Mouse (Mus musculus) kidney, postnatal 0 days (tissue): Measurements from ENCODE around the gene Kyat3. TPM values are rescaled to one million over a fixed set of nuclear protein-coding genes. Genes with fewer than 3 reads are reported as not detected.
"Not testable (repeated sequence)": the region's sequence is repeated elsewhere in the genome, so short reads cannot be mapped to it uniquely, and the experiment has no call there.

Source experiments
- ATAC-seq: fragments of 200-750 bp; cut with Nextera tagmentation; replicated peaks from 2 replicates; pipeline ENCODE4 v1.8.0; 2017; ENCODE audit warnings: low read depth, moderate number of reproducible peaks, moderate TSS enrichment, moderate library complexity; ENCODE audit not compliant: low FRiP score
- DNase-seq: peaks from one replicate; pipeline ENCODE4 v3.0.0-alpha.2; 2016; ENCODE audit warnings: low spot score
- H3K27ac ChIP-seq: fragments of 300-500 bp; sonication (generic); 2 replicates; pipeline ENCODE4 v1.5.1; 2014; ENCODE audit warnings: mild to moderate bottlenecking
- H3K27me3 ChIP-seq: fragments of 300-500 bp; sonication (generic); 2 replicates; pipeline ENCODE4 v1.6.1; 2014; ENCODE audit warnings: low read length, mixed read lengths; ENCODE audit not compliant: insufficient read depth
- H3K36me3 ChIP-seq: fragments of 300-500 bp; sonication (generic); 2 replicates; pipeline ENCODE4 v1.6.1; 2014; ENCODE audit warnings: low read length, mixed read lengths; ENCODE audit not compliant: insufficient read depth
- H3K4me1 ChIP-seq: fragments of 300-500 bp; sonication (generic); replicated peaks from 2 replicates; pipeline ENCODE4 v1.6.1; 2014; ENCODE audit warnings: antibody characterized with exemption, low read length, mixed read lengths; ENCODE audit not compliant: insufficient read depth
- H3K4me2 ChIP-seq: fragments of 300-500 bp; sonication (generic); 2 replicates; pipeline ENCODE4 v1.6.1; 2014; ENCODE audit warnings: mild to moderate bottlenecking, low read length, moderate library complexity, mixed read lengths
- H3K4me3 ChIP-seq: fragments of 300-500 bp; sonication (generic); replicated peaks from 2 replicates; pipeline ENCODE4 v1.5.1; 2014; ENCODE audit warnings: low read depth, low read length
- H3K9ac ChIP-seq: fragments of 300-500 bp; sonication (generic); 2 replicates; pipeline ENCODE4 v1.6.1; 2014; ENCODE audit warnings: low read depth, low read length
- H3K9me3 ChIP-seq: fragments of 300-500 bp; sonication (generic); replicated peaks from 2 replicates; pipeline ENCODE4 v1.6.1; 2016; ENCODE audit warnings: low read length, inconsistent platforms, mixed read lengths
- CTCF ChIP-seq: IDR thresholded peaks from 2 replicates; pipeline ENCODE4 v1.5.1; 2016; ENCODE audit warnings: antibody characterized with exemption, low read depth, mild to moderate bottlenecking, moderate library complexity
- WGBS: fragments of 180-500 bp; shearing (Covaris S2); extraction: QIAGEN DNeasy Blood & Tissue Kit; methylation state at CpG from one replicate; pipeline ENCODE4 v1.1.7; 2014; 5-methylcytosine and 5-hydroxymethylcytosine counted together
- polyA plus RNA-seq: library from polyadenylated mRNA; unstranded; fragments of >200 nt; fragmentation: Nextera tagmentation; extraction: Ambion mirVana; gene quantifications from 2 replicates; pipeline ENCODE4 v1.2.1, GENCODE M21; 2015

The Kyat3 gene
- polyA plus RNA-seq, 1 experiment from 2014 or later, result 29.0 TPM

- Histone ChIP-seq H3K9me3 (no peaks in the 10 kb centered on the region), H3K27me3 (no peaks in the 10 kb centered on the region), H3K4me1 (peaks cover 3% of the 10 kb centered on the region; the same call in 1 of the 2 replicates), H3K9ac (peak overlapping the region; percentile 57), H3K4me3 (peak overlapping the region; percentile 59), H3K27ac (peak overlapping the region; percentile 71), H3K36me3 (no peaks in the 10 kb centered on the region), H3K4me2 (peak overlapping the region; percentile 83)
- DNase-seq, result no peak
- TF ChIP-seq CTCF, result no peak
- WGBS, result 24% methylated on average over 15 of the region's 15 CpGs
- no peak for ATAC-seq
Measured at GRCm38 (mm10) chr3:142701407-142701989, 647 bp downstream of the Kyat3 start.

GRCm38 (mm10) chr3:142706581-142707444, 6.0 kb downstream of the Kyat3 start:
- Histone ChIP-seq H3K9me3 (no peaks in the 10 kb centered on the region), H3K9ac (no peak overlapping the region), H3K4me1 (no peaks in the 10 kb centered on the region), H3K36me3 (no peaks in the 10 kb centered on the region), H3K4me2 (no peak overlapping the region), H3K27me3 (no peaks in the 10 kb centered on the region), H3K4me3 (no peak overlapping the region), H3K27ac (no peak overlapping the region)
- TF ChIP-seq CTCF, result no peak
- no peak for ATAC-seq
- 91% methylated on average over 17 of the region's 17 CpGs for whole genome bisulfite sequencing
- no peak for DNase-seq

- H3K4me3 ChIP-seq, ATAC-seq, DNase-seq, H3K4me1 ChIP-seq, H3K9ac ChIP-seq, H3K27ac ChIP-seq, H3K36me3 ChIP-seq, H3K4me2 ChIP-seq, H3K27me3 ChIP-seq, H3K9me3 ChIP-seq: not testable (repeated sequence)
- WGBS, result 75% methylated on average over 13 of the region's 13 CpGs
Measured at GRCm38 (mm10) chr3:142708181-142708848, 7.5 kb downstream of the Kyat3 start.

- Histone ChIP-seq H3K4me1 (no peaks in the 10 kb centered on the region), H3K27ac (no peak overlapping the region), H3K36me3 (no peaks in the 10 kb centered on the region), H3K27me3 (no peaks in the 10 kb centered on the region), H3K9me3 (no peaks in the 10 kb centered on the region), H3K4me2 (no peak overlapping the region), H3K9ac (no peak overlapping the region), H3K4me3 (no peak overlapping the region)
- 35% methylated on average over 13 of the region's 13 CpGs for WGBS
- DNase-seq, result peak; percentile 80
- ATAC-seq, result peak; percentile 29; the same call in 1 of the 2 replicates
- TF ChIP-seq CTCF, result peak; percentile 88
Measured at GRCm38 (mm10) chr3:142708849-142709419, 8.1 kb downstream of the Kyat3 start.

GRCm38 (mm10) chr3:142710360-142711007, 9.6 kb downstream of the Kyat3 start:
- no peak overlapping the region for H3K4me3 ChIP-seq

GRCm38 (mm10) chr3:142711372-142711771, 10.5 kb downstream of the Kyat3 start:
- Histone ChIP-seq H3K27ac (no peak overlapping the region), H3K4me2 (no peak overlapping the region), H3K4me3 (no peak overlapping the region), H3K4me1 (no peaks in the 10 kb centered on the region), H3K9me3 (no peaks in the 10 kb centered on the region), H3K36me3 (no peaks in the 10 kb centered on the region), H3K27me3 (no peaks in the 10 kb centered on the region), H3K9ac (no peak overlapping the region)
- no peak for TF ChIP-seq CTCF
- WGBS, result 90% methylated on average over 5 of the region's 5 CpGs
- DNase-seq (no peak), ATAC-seq (no peak)

More at GRCm38 (mm10) chr3:142710360-142711007, 9.6 kb downstream of the Kyat3 start:
- Histone ChIP-seq H3K4me1 (no peaks in the 10 kb centered on the region), H3K27me3 (no peaks in the 10 kb centered on the region), H3K4me2 (no peak overlapping the region), H3K36me3 (no peaks in the 10 kb centered on the region), H3K27ac (no peak overlapping the region), H3K9me3 (no peaks in the 10 kb centered on the region), H3K9ac (no peak overlapping the region)
- peak; percentile 83 for TF ChIP-seq CTCF
- DNase-seq (peak; percentile 82), ATAC-seq (no peak)
- WGBS, result 17% methylated on average over 10 of the region's 10 CpGs

- ATAC-seq, H3K9ac ChIP-seq, H3K27ac ChIP-seq, H3K4me2 ChIP-seq, H3K9me3 ChIP-seq, H3K4me1 ChIP-seq, H3K27me3 ChIP-seq, H3K36me3 ChIP-seq, DNase-seq, H3K4me3 ChIP-seq: not testable (repeated sequence)
- 96% methylated on average over 18 of the region's 18 CpGs for WGBS
Measured at GRCm38 (mm10) chr3:142712401-142713040, 11.7 kb downstream of the Kyat3 start.
